Mouse (Mus musculus) stomach, postnatal 0 days (tissue): Measurements from ENCODE around the gene Fam76a.

Source experiments
- CTCF ChIP-seq: IDR thresholded peaks from 2 replicates; pipeline ENCODE4 v1.5.1; 2016; ENCODE audit warnings: antibody characterized with exemption, low read depth, mild to moderate bottlenecking, moderate library complexity
- EP300 ChIP-seq: optimal IDR thresholded peaks from 2 replicates; pipeline ENCODE3; 2016; ENCODE audit warnings: antibody characterized with exemption

DNA sequence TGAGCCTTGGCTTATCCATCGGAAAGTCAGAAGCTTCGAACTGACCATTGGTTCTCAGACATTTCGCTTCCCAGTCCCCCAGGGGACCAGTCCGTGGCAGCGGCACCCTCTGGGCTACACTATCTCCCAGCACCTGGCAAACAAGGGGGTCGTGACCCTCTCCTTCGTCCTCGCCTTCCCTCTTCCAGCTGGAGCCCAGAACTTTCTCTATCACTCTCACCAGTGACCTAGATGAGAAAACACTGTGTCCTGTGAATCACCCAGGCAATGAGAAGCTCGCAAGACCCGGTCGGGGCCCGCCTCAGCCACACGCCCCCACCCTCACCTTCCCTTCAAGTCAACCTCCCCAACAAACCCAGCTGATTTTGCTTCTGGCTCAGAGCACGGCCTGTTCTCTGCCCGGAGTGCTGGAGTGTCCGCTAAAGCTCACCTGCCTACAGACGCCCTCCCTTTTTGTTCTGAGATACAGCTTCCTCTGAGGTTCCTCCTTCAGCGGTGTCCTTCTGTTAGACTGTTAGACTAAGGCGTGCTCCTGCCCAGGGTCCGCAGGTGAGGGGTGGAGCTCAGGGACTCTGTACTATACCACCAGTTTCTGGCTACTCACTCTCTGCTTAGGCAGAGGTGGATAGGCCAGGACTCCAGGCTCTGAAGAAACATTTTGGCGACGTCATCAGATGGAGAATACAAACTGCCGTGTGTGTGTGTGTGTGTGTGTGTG lies 18.8 kb upstream of the Fam76a start:
- TF ChIP-seq CTCF (no peak), EP300 (no peak)
